Mouse (Mus musculus) bone marrow, adult 2 months (tissue): Measurements from ENCODE around the gene Pygl.

ENCODE experiments used
- CTCF ChIP-seq: fragments of 200-500 bp; IDR thresholded peaks from 2 replicates; pipeline ENCODE4 v1.5.1; 2011; ENCODE audit warnings: low read length, control low read depth; ENCODE audit not compliant: control insufficient read depth, insufficient read depth
- POLR2A ChIP-seq: fragments of 200-500 bp; IDR thresholded peaks from 2 replicates; pipeline ENCODE4 v1.6.1; 2011; ENCODE audit warnings: low read depth, mild to moderate bottlenecking, control low read depth, low read length, borderline replicate concordance; ENCODE audit not compliant: control insufficient read depth

DNA sequence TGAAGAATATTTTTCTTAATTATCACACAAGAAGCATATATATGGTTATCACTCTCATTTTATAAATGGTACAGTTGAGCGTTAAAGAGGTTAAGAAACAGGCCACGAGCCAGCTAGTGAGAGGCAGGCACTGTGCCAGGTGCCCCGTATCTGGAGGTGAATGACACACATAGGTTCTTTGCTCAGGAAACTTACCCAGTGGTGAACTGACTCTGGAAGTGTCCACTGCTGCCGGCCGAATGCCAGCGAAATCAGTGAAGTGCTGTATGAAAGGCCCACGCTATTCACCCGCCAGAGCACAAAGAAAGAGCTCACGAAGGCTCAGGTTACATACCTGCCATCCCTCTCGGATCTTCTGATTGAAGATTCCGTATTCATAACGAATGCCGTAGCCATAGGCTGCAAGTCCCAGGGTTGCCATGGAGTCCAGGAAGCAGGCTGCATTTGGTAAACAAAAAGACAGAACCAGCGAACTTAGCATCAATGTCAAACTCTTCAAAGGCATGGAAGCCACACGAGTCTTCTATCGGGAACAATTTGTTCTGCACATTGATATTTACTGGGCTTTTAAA is 15.0 kb downstream of the Pygl start:
- TF ChIP-seq CTCF, result no peak
- no peak for TF ChIP-seq POLR2A
